Mouse (Mus musculus) stomach, postnatal 0 days (tissue): Measurements from ENCODE around the gene Rims3.

Source experiments
- CTCF ChIP-seq: IDR thresholded peaks from 2 replicates; pipeline ENCODE4 v1.5.1; 2016; ENCODE audit warnings: antibody characterized with exemption, low read depth, mild to moderate bottlenecking, moderate library complexity
- EP300 ChIP-seq: optimal IDR thresholded peaks from 2 replicates; pipeline ENCODE3; 2016; ENCODE audit warnings: antibody characterized with exemption

DNA sequence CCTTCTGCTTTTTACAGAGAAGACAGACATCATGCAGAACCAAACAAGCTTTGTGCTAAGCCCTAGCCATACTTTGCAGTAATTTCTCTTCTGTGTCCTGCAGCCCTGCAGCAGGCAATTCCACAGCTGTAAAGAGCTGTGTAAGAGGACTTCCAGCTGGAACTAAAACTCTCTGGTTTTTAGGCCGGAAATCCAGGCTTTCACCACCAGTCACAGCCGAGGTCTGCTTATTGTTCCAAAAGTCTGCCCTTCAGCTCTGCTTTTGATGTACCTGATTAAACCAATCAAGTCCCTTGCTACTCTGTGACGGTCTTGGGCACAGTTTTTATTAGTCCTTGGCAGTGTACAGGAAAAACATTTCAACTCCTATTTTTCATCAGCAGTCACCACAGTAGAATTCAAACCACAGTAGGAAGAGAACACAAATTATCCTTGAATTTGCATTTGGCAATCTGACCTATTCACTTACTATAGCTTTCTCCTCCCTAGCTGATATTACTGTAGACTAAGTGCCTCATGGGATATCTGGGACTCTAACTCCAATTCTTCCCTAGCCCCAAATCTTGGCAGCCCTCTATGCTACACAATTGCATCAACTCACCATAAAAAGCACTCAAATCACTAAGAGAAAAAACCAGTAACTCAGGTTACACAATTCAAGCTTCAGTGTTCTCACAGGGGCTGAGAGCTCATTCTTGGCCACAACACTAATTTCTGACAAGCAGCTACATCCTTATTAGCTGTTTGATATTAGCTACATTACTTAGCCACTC is 37.4 kb upstream of the Rims3 start:
- TF ChIP-seq CTCF (no peak), EP300 (no peak)
